Mouse (Mus musculus): ENCODE data around the gene Foxo1.

GRCm38 (mm10) chr3:52295688-52296087 lies 27.6 kb downstream of the Foxo1 start:
- TF ChIP-seq CTCF (IDR thresholded peaks at IDR 0.05; ENCODE audit: low read depth) = no peak
- TF ChIP-seq EP300 (IDR thresholded peaks at IDR 0.05; ENCODE audit: low read depth) = no peak

Data from liver, embryonic 14.5 days (tissue).